ENCODE assay signal across 24 mouse cellular contexts in genomic region chr2:18107561-18107960, GRCm38 (mm10).
"Had no signal": no experiment of that assay in that cellular context is flagged by ENCODE, and none has a peak within 500 bp of the region (broad histone marks: within the 10 kb centered on the region; RNA-seq: fewer than 3 reads in every experiment).

No protein-coding gene starts in this region.

- H3K4me1 ChIP-seq: heart, embryonic 15.5 days; hindbrain, embryonic 13.5 days; hindbrain, embryonic 15.5 days; intestine, embryonic 15.5 days; limb, embryonic 12.5 days had no signal

- H3K9me3 ChIP-seq: heart, embryonic 13.5 days; heart, embryonic 15.5 days; hindbrain, embryonic 13.5 days; hindbrain, embryonic 15.5 days; intestine, embryonic 15.5 days; limb, embryonic 10.5 days; limb, embryonic 12.5 days; liver, embryonic 13.5 days had no signal

- H3K9ac ChIP-seq: heart, embryonic 13.5 days; heart, embryonic 15.5 days; hindbrain, embryonic 13.5 days; hindbrain, embryonic 15.5 days; intestine, embryonic 15.5 days; limb, embryonic 12.5 days; liver, embryonic 13.5 days had no signal

- H3K36me3 ChIP-seq: intestine, embryonic 15.5 days had no signal

- H3K27ac ChIP-seq: heart, adult 2 months; heart, embryonic 13.5 days; heart, embryonic 15.5 days; hindbrain, embryonic 13.5 days; hindbrain, embryonic 15.5 days; intestine, embryonic 15.5 days; layer of hippocampus, adult 2 months; left cerebral cortex, adult 2 months; limb, embryonic 10.5 days; limb, embryonic 12.5 days; liver, embryonic 13.5 days had no signal

- H3K27me3 ChIP-seq: heart, embryonic 13.5 days; heart, embryonic 15.5 days; hindbrain, embryonic 13.5 days; hindbrain, embryonic 15.5 days; intestine, embryonic 15.5 days; limb, embryonic 12.5 days; liver, embryonic 13.5 days had no signal

- DNase-seq: gastrocnemius, postnatal 14 days; gastrocnemius, postnatal 36 days; heart, adult 11 months; heart, adult 2 months; heart, postnatal 14 days; heart, postnatal 36 days; kidney, adult 18-20 months; kidney, postnatal 25 days; kidney, postnatal 4 days; liver; liver, embryonic 13.5 days had no signal

- H3K4me2 ChIP-seq: heart, embryonic 11.5 days; heart, embryonic 13.5 days; heart, embryonic 15.5 days; hindbrain, embryonic 13.5 days; hindbrain, embryonic 15.5 days; intestine, embryonic 15.5 days; limb, embryonic 12.5 days; liver, embryonic 11.5 days; liver, embryonic 13.5 days had no signal

- ATAC-seq: inflammation-experienced regulatory T-cells, adult 6 months; intestine, embryonic 15.5 days; intestine, postnatal 0 days had no signal

- H3K4me3 ChIP-seq: heart, adult 2 months; heart, embryonic 13.5 days; heart, embryonic 15.5 days; hindbrain, embryonic 13.5 days; hindbrain, embryonic 15.5 days; intestine, embryonic 15.5 days; layer of hippocampus, adult 2 months; left cerebral cortex, adult 2 months; limb, embryonic 10.5 days; limb, embryonic 12.5 days; liver, embryonic 13.5 days had no signal
